Mouse (Mus musculus): ENCODE results near the gene Zfp583.

DNA sequence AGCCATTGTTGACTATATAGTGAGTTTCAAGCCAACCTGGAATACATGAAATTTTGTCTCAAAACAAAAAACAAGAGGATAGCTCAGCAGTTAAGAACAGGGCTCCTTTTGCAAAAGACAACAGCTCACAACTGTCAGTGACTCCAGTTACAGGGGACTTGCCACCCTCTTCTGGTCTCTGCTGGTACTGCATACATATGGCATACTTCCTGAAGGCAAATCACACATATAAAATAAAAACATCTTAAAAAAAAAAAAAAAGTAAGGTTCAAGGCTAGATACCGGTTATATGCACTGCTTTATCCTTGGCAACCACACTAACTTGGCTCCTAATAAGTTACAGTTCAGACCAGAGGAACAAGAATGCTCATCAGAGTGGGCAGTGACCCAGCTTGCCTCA, 48.3 kb downstream of the Zfp583 start:
- TF ChIP-seq CTCF (IDR thresholded peaks at IDR 0.05) (peak; percentile 86), EP300 (IDR thresholded peaks at IDR 0.05) (no peak; the same call in 1 of the 2 replicates)

All from lung, postnatal 0 days (tissue).